Mouse (Mus musculus) embryonic facial prominence, embryonic 14.5 days (tissue): ENCODE measurements around the gene Tmem89. TPM values are rescaled to one million over a fixed set of nuclear protein-coding genes. Genes with fewer than 3 reads are reported as not detected.

Experiments
- ATAC-seq: fragments of 200-750 bp; cut with Nextera tagmentation; 2 replicates; pipeline ENCODE4 v1.8.0; 2017; ENCODE audit warnings: low read depth, moderate number of reproducible peaks, moderate TSS enrichment
- DNase-seq: peaks from one replicate; pipeline ENCODE4 v3.0.0-alpha.2; 2015; ENCODE audit warnings: low spot score
- H3K27ac ChIP-seq: fragments of 300-500 bp; sonication (generic); replicated peaks from 2 replicates; pipeline ENCODE4 v1.5.1; 2014; ENCODE audit warnings: low read depth, mild to moderate bottlenecking, low read length, moderate library complexity
- H3K27me3 ChIP-seq: fragments of 300-500 bp; sonication (generic); replicated peaks from 2 replicates; pipeline ENCODE4 v1.6.1; 2014; ENCODE audit warnings: low read length; ENCODE audit not compliant: control insufficient read depth, insufficient read depth
- H3K36me3 ChIP-seq: fragments of 300-500 bp; sonication (generic); 2 replicates; pipeline ENCODE4 v1.6.1; 2014; ENCODE audit warnings: low read length, mixed read lengths; ENCODE audit not compliant: control insufficient read depth, insufficient read depth
- H3K4me1 ChIP-seq: fragments of 300-500 bp; sonication (generic); 2 replicates; pipeline ENCODE4 v1.6.1; 2014; ENCODE audit warnings: antibody characterized with exemption, low read length; ENCODE audit not compliant: control insufficient read depth, insufficient read depth
- H3K4me2 ChIP-seq: fragments of 300-500 bp; sonication (generic); 2 replicates; pipeline ENCODE4 v1.6.1; 2014; ENCODE audit warnings: low read depth, mild to moderate bottlenecking, low read length, moderate library complexity, mixed read lengths
- H3K4me3 ChIP-seq: fragments of 300-500 bp; sonication (generic); 2 replicates; pipeline ENCODE4 v1.5.1; 2014; ENCODE audit warnings: low read depth, mild to moderate bottlenecking, low read length
- H3K9ac ChIP-seq: fragments of 300-500 bp; sonication (generic); 2 replicates; pipeline ENCODE4 v1.6.1; 2014; ENCODE audit warnings: low read depth, mild to moderate bottlenecking, low read length, moderate library complexity, mixed read lengths
- H3K9me3 ChIP-seq: fragments of 300-500 bp; sonication (generic); 2 replicates; pipeline ENCODE4 v1.6.1; 2016; ENCODE audit warnings: low read length; ENCODE audit not compliant: control insufficient read depth
- WGBS: fragments of 180-500 bp; shearing (Covaris S2); extraction: QIAGEN DNeasy Blood & Tissue Kit; methylation state at CpG from one replicate; pipeline ENCODE4 v1.1.7; 2014; 5-methylcytosine and 5-hydroxymethylcytosine counted together
- polyA plus RNA-seq: library from polyadenylated mRNA; unstranded; fragments of >200 nt; fragmentation: Nextera tagmentation; extraction: Ambion mirVana; gene quantifications from 2 replicates; pipeline ENCODE4 v1.2.1, GENCODE M21; 2014

The Tmem89 gene
- polyA plus RNA-seq, 1 experiment from 2014 or later, result not detected

DNA sequence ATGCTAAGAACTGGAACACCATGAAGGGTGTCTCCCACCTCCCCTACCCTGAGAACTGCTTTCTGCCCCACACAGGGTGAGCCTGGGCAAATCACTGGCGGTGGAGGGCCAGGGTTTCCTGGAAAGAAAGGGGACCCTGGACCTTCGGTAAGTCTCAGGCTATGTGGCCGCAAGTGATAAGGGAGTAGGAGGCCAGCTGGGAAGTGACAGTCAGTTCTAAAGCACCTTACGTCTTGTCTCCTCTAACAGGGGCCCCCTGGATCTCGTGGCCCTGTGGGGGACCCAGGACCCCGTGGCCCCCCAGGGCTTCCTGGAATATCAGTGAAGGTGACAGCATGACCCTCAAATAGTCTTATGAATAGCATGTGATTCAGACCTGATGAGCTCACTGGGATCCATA is 49.9 kb downstream of the Tmem89 start:
- Histone ChIP-seq H3K4me3 (no peak overlapping the region), H3K4me1 (no peaks in the 10 kb centered on the region), H3K4me2 (no peak overlapping the region), H3K27ac (no peak overlapping the region), H3K36me3 (peaks cover 3% of the 10 kb centered on the region; the same call in 1 of the 2 replicates), H3K9me3 (no peaks in the 10 kb centered on the region), H3K9ac (no peak overlapping the region), H3K27me3 (no peaks in the 10 kb centered on the region)
- WGBS, result 81% methylated on average over 5 of the region's 6 CpGs
- ATAC-seq, result no peak
- DNase-seq, result no peak

Other genes with a start within 250 kb of the Tmem89 start
- gene Prkar2a, start 225.3 kb upstream of the Tmem89 start, polyA plus RNA-seq, result 35.3 and 36.0 TPM in 2 replicates
- gene Ip6k2, start 130.8 kb upstream of the Tmem89 start, polyA plus RNA-seq, result 74.7 and 103 TPM in 2 replicates
- gene Nckipsd, start 106.3 kb upstream of the Tmem89 start, polyA plus RNA-seq, result 12.2 and 16.8 TPM in 2 replicates
- gene Celsr3, start 88.3 kb upstream of the Tmem89 start, polyA plus RNA-seq, result 0.66 and 0.70 TPM in 2 replicates
- gene Slc26a6, start 61.3 kb upstream of the Tmem89 start, polyA plus RNA-seq, result 14.3 and 15.4 TPM in 2 replicates
- 454 and 456 TPM in 2 replicates for gene Uqcrc1, start 22.0 kb downstream of the Tmem89 start, polyA plus RNA-seq
- 17.4 and 22.0 TPM in 2 replicates for gene Col7a1, start 39.0 kb downstream of the Tmem89 start, polyA plus RNA-seq
- gene Ucn2, start 71.4 kb downstream of the Tmem89 start, polyA plus RNA-seq, result 0.64 and 1.3 TPM in 2 replicates
- 7.4 TPM in 2 replicates for gene Pfkfb4, start 77.2 kb downstream of the Tmem89 start, polyA plus RNA-seq
- 81.7 and 90.0 TPM in 2 replicates for gene Shisa5, start 123.9 kb downstream of the Tmem89 start, polyA plus RNA-seq
- gene Trex1, start 145.1 kb downstream of the Tmem89 start, polyA plus RNA-seq, result 15.5 and 17.6 TPM in 2 replicates
- 19.5 and 25.0 TPM in 2 replicates for gene Atrip, start 159.5 kb downstream of the Tmem89 start, polyA plus RNA-seq
- 11.4 and 11.6 TPM in 2 replicates for gene Ccdc51, start 167.9 kb downstream of the Tmem89 start, polyA plus RNA-seq
- gene Tma7, start 168.0 kb downstream of the Tmem89 start, polyA plus RNA-seq, result 612 and 655 TPM in 2 replicates
- gene Plxnb1, start 180.8 kb downstream of the Tmem89 start, polyA plus RNA-seq, result 9.1 and 9.7 TPM in 2 replicates
- not detected in 2 replicates for gene Fbxw21, start 247.4 kb downstream of the Tmem89 start, polyA plus RNA-seq